In the genomic region with DNA sequence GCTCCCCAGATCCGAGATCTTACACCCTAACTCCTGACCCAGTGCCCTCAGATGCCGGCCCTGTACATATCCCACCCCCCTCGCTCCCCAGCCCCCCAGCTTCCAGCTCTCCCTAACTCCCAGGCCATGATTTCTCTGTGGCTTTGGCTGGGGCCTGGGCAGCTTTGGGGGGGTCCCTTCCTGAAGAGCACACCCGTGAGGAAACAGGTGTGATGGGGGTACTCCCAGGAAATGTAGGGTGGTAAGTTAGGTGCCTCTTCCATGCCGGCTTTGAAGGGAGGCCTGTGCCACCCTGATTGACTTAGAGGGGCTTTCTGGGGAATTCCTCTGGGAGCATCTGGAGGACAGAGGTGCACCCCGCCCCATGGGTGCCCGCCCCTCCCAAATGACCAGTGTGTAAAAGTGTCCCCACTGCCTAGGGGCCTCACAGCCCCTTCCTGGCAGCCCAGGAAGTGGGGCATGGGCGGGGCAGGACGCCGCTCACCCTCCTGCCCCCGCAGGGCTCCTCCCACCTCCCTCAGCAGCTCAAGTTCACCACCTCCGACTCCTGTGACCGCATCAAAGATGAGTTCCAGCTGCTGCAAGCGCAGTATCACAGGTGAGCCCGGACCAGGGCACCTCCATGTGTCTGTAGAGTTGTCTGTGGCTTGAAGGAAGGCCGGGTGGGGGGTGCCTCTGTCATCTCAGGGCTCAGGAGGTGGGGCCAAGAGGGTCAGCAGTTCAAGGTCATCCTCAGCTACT, we compare ENCODE assay signal across 8 mouse cellular contexts. TPM values are rescaled to one million over a fixed set of nuclear protein-coding genes. Genes with fewer than 3 reads are reported as not detected.
DNase-seq lines count a peak whose midpoint lies in the region; ATAC-seq lines count a peak whose summit lies in the region.

No protein-coding gene starts in this region.

- H3K4me1 ChIP-seq in embryonic facial prominence, embryonic 15.5 days: peaks cover 59% of the 10 kb centered on the region
- peaks cover 73% of the 10 kb centered on the region for H3K4me1 ChIP-seq in liver, embryonic 15.5 days (replicated peaks)
- H3K4me1 ChIP-seq in neural tube, embryonic 11.5 days (ENCODE audit: control insufficient read depth, insufficient read depth, low read length): peaks cover 24% of the 10 kb centered on the region

- peak overlapping the region; percentile 86 for H3K4me2 ChIP-seq in embryonic facial prominence, embryonic 15.5 days (replicated peaks)
- peak overlapping the region; percentile 93 for H3K4me2 ChIP-seq in liver, embryonic 15.5 days
- H3K4me2 ChIP-seq in neural tube, embryonic 11.5 days (ENCODE audit: low read depth): peak overlapping the region; percentile 90

- peaks cover 23% of the 10 kb centered on the region for H3K36me3 ChIP-seq in embryonic facial prominence, embryonic 15.5 days
- H3K36me3 ChIP-seq in liver, embryonic 15.5 days (replicated peaks): peaks cover 35% of the 10 kb centered on the region
- peaks cover 13% of the 10 kb centered on the region for H3K36me3 ChIP-seq in neural tube, embryonic 11.5 days (ENCODE audit: control insufficient read depth, insufficient read depth, low read length)

- 7% methylated on average over 16 of the region's 16 CpGs for WGBS in embryonic facial prominence, embryonic 15.5 days
- 2% methylated on average over 16 of the region's 16 CpGs for WGBS in liver, embryonic 15.5 days (ENCODE audit: insufficient replicate concordance)
- 14% methylated on average over 16 of the region's 16 CpGs for WGBS in neural tube, embryonic 11.5 days

- no peaks in the 10 kb centered on the region for H3K27me3 ChIP-seq in embryonic facial prominence, embryonic 15.5 days
- H3K27me3 ChIP-seq in liver, embryonic 15.5 days: no peaks in the 10 kb centered on the region
- peaks cover 6% of the 10 kb centered on the region; the same call in 1 of the 2 replicates for H3K27me3 ChIP-seq in neural tube, embryonic 11.5 days (ENCODE audit: control insufficient read depth, insufficient read depth, low read length)

- H3K27ac ChIP-seq in embryonic facial prominence, embryonic 15.5 days (replicated peaks): peak overlapping the region; percentile 92
- H3K27ac ChIP-seq in liver, embryonic 15.5 days (replicated peaks): peak overlapping the region; percentile 83
- H3K27ac ChIP-seq in neural tube, embryonic 11.5 days (ENCODE audit: low read depth, low read length): no peak overlapping the region

- no peaks in the 10 kb centered on the region for H3K9me3 ChIP-seq in embryonic facial prominence, embryonic 15.5 days (replicated peaks)
- no peaks in the 10 kb centered on the region for H3K9me3 ChIP-seq in liver, embryonic 15.5 days (replicated peaks)
- H3K9me3 ChIP-seq in neural tube, embryonic 11.5 days (ENCODE audit: control insufficient read depth, low read length): no peaks in the 10 kb centered on the region

- peak overlapping the region; percentile 80 for H3K4me3 ChIP-seq in embryonic facial prominence, embryonic 15.5 days (replicated peaks)
- H3K4me3 ChIP-seq in liver, embryonic 15.5 days (replicated peaks): peak overlapping the region; percentile 80
- peak overlapping the region; percentile 90 for H3K4me3 ChIP-seq in neural tube, embryonic 11.5 days (ENCODE audit: low read depth, low read length)

- peak overlapping the region; percentile 87 for H3K9ac ChIP-seq in embryonic facial prominence, embryonic 15.5 days
- H3K9ac ChIP-seq in liver, embryonic 15.5 days: peak overlapping the region; percentile 81
- H3K9ac ChIP-seq in neural tube, embryonic 11.5 days (ENCODE audit: low read length): peak overlapping the region; percentile 98

- peak; percentile 40 to 68 for DNase-seq in heart, adult 18-20 months
- no peak for DNase-seq in heart, adult 8-10 months (ENCODE audit: low spot score)
- DNase-seq in induced T-regulatory cell, adult 2 months (ENCODE audit: low read depth): peak; percentile 94
- no peak for DNase-seq in neural tube, embryonic 11.5 days (ENCODE audit: low spot score)
- no peak for DNase-seq in frontal cortex, postnatal 36 days (ENCODE audit: low spot score in 2 of 2)
- DNase-seq in cerebellum, adult 8-10 months: no peak

- ATAC-seq in embryonic facial prominence, embryonic 15.5 days (ENCODE audit: insufficient number of reproducible peaks, low FRiP score, low TSS enrichment, low read depth): 0 out of 2 replicates have a peak, but pooled peaks have one; percentile 0
- no peak for ATAC-seq in liver, embryonic 15.5 days (ENCODE audit: insufficient read depth)
- no peak for ATAC-seq in neural tube, embryonic 11.5 days (ENCODE audit: insufficient read depth, low FRiP score, low TSS enrichment)

RNA-seq across cellular contexts. Expression of a gene that starts 1.6 kb away (rescaled TPM):
- 1,000 to 10,000 TPM; 1,011 to 1,083 TPM for total RNA-seq in heart, adult 18-20 months (2021)
- total RNA-seq in heart, adult 8-10 months (2022): 1,000 to 10,000 TPM; 1,133 to 1,192 (median 1,173) TPM
- polyA plus RNA-seq in embryonic facial prominence, embryonic 15.5 days (2015; fragmentation: Nextera tagmentation; extraction: Ambion mirVana): 642 and 649 TPM in 2 replicates
- polyA plus RNA-seq in liver, embryonic 15.5 days (2015; fragmentation: Nextera tagmentation; extraction: Ambion mirVana): 243 and 271 TPM in 2 replicates
- polyA plus RNA-seq in neural tube, embryonic 11.5 days (2014; fragmentation: Nextera tagmentation; extraction: Ambion mirVana): 266 and 278 TPM in 2 replicates

RNA-seq across cellular contexts. Expression of a gene that starts 13.5 kb away (rescaled TPM):
- total RNA-seq in heart, adult 18-20 months (2021): 1 to 10 TPM; 4.7 to 7.1 TPM
- 10 to 100 TPM in 2 of 4 experiments, 1 to 10 TPM in 2; 5.4 to 12.1 (median 9.1) TPM for total RNA-seq in heart, adult 8-10 months (2022)
- polyA plus RNA-seq in embryonic facial prominence, embryonic 15.5 days (2015; fragmentation: Nextera tagmentation; extraction: Ambion mirVana): 63.1 and 73.7 TPM in 2 replicates
- 2.2 and 2.6 TPM in 2 replicates for polyA plus RNA-seq in liver, embryonic 15.5 days (2015; fragmentation: Nextera tagmentation; extraction: Ambion mirVana)
- polyA plus RNA-seq in neural tube, embryonic 11.5 days (2014; fragmentation: Nextera tagmentation; extraction: Ambion mirVana): 7.0 and 7.3 TPM in 2 replicates

RNA-seq across cellular contexts. Expression of a gene that starts 15.9 kb away (rescaled TPM):
- total RNA-seq in heart, adult 18-20 months (2021): 10 to 100 TPM; 47.8 to 49.8 TPM
- 10 to 100 TPM; 47.7 to 54.1 (median 50.9) TPM for total RNA-seq in heart, adult 8-10 months (2022)
- polyA plus RNA-seq in embryonic facial prominence, embryonic 15.5 days (2015; fragmentation: Nextera tagmentation; extraction: Ambion mirVana): 89.1 and 89.2 TPM in 2 replicates
- 20.3 and 24.6 TPM in 2 replicates for polyA plus RNA-seq in liver, embryonic 15.5 days (2015; fragmentation: Nextera tagmentation; extraction: Ambion mirVana)
- polyA plus RNA-seq in neural tube, embryonic 11.5 days (2014; fragmentation: Nextera tagmentation; extraction: Ambion mirVana): 74.6 and 78.8 TPM in 2 replicates

RNA-seq across cellular contexts. Expression of a gene that starts 36.9 kb away (rescaled TPM):
- 1 to 10 TPM; 1.4 to 1.5 TPM for total RNA-seq in heart, adult 18-20 months (2021)
- under 1 TPM; 0.37 to 0.78 (median 0.54) TPM for total RNA-seq in heart, adult 8-10 months (2022)
- polyA plus RNA-seq in embryonic facial prominence, embryonic 15.5 days (2015; fragmentation: Nextera tagmentation; extraction: Ambion mirVana): 4.9 and 6.4 TPM in 2 replicates
- polyA plus RNA-seq in liver, embryonic 15.5 days (2015; fragmentation: Nextera tagmentation; extraction: Ambion mirVana): 4.3 and 5.6 TPM in 2 replicates
- 0.41 TPM in 2 replicates for polyA plus RNA-seq in neural tube, embryonic 11.5 days (2014; fragmentation: Nextera tagmentation; extraction: Ambion mirVana)

RNA-seq across cellular contexts. Expression of a gene that starts 40.0 kb away (rescaled TPM):
- total RNA-seq in heart, adult 18-20 months (2021): 10 to 100 TPM in 1 of 2 experiments, 1 to 10 TPM in 1; 7.9 to 11.1 TPM
- total RNA-seq in heart, adult 8-10 months (2022): 10 to 100 TPM in 1 of 4 experiments, 1 to 10 TPM in 3; 6.8 to 12.7 (median 9.3) TPM
- polyA plus RNA-seq in embryonic facial prominence, embryonic 15.5 days (2015; fragmentation: Nextera tagmentation; extraction: Ambion mirVana): 16.4 and 19.6 TPM in 2 replicates
- 3.5 TPM in 2 replicates for polyA plus RNA-seq in liver, embryonic 15.5 days (2015; fragmentation: Nextera tagmentation; extraction: Ambion mirVana)
- polyA plus RNA-seq in neural tube, embryonic 11.5 days (2014; fragmentation: Nextera tagmentation; extraction: Ambion mirVana): 6.4 and 7.0 TPM in 2 replicates

Comparison
In these comparisons a context has a peak if more than half of its experiments do, and no peak if none do; other contexts are left out.
1. DNase-seq: peak in heart, adult 18-20 months (2 of 2) and induced T-regulatory cell, adult 2 months (single experiment); none in heart, adult 8-10 months (single experiment), neural tube, embryonic 11.5 days (single experiment), frontal cortex, postnatal 36 days (0 of 2) and cerebellum, adult 8-10 months (single experiment).
2. Peak in every context shown above with its lines, with median percentiles within 50 percentile points of each other: H3K4me2 ChIP-seq, H3K4me3 ChIP-seq and H3K9ac ChIP-seq.